Mouse (Mus musculus): ENCODE data around the gene Dnmt3a. TPM values are rescaled to one million over a fixed set of nuclear protein-coding genes. Genes with fewer than 3 reads are reported as not detected.

Gene Dnmt3a
- polyA plus RNA-seq, 1 experiment from 2014 or later: 114 TPM

GRCm38 (mm10) chr12:3897057-3897545, 91.3 kb downstream of the Dnmt3a start:
- no peak for ATAC-seq (ENCODE audit: insufficient number of reproducible peaks, low FRiP score, low TSS enrichment, low read depth)
- Histone ChIP-seq H3K36me3 (peaks cover 73% of the 10 kb centered on the region), H3K9me3 (replicated peaks) (no peaks in the 10 kb centered on the region), H3K4me1 (peaks cover 19% of the 10 kb centered on the region), H3K27me3 (no peaks in the 10 kb centered on the region), H3K9ac (no peak overlapping the region), H3K4me3 (replicated peaks) (no peak overlapping the region), H3K4me2 (replicated peaks) (no peak overlapping the region), H3K27ac (replicated peaks) (no peak overlapping the region)
- WGBS: 93% methylated on average over 9 of the region's 9 CpGs

- 85% methylated on average over 2 of the region's 2 CpGs for WGBS
- H3K4me2 ChIP-seq (replicated peaks): no peak overlapping the region
- H3K9me3 ChIP-seq (replicated peaks): no peaks in the 10 kb centered on the region
- H3K4me1 ChIP-seq: 0 out of 2 replicates have a peak, but pooled peaks cover 3% of the 10 kb centered on the region
- H3K27ac ChIP-seq (replicated peaks): no peak overlapping the region
- no peak overlapping the region for H3K4me3 ChIP-seq (replicated peaks)
- no peak overlapping the region for H3K9ac ChIP-seq
- ATAC-seq (ENCODE audit: insufficient number of reproducible peaks, low FRiP score, low TSS enrichment, low read depth): no peak
- H3K27me3 ChIP-seq: no peaks in the 10 kb centered on the region
- H3K36me3 ChIP-seq: peaks cover 88% of the 10 kb centered on the region
Observed at GRCm38 (mm10) chr12:3898811-3899210, 93.0 kb downstream of the Dnmt3a start.

GRCm38 (mm10) chr12:3905436-3905835, 99.6 kb downstream of the Dnmt3a start:
- no peak overlapping the region for H3K4me3 ChIP-seq (replicated peaks)
- H3K9ac ChIP-seq: no peak overlapping the region
- H3K4me1 ChIP-seq: no peaks in the 10 kb centered on the region
- H3K9me3 ChIP-seq (replicated peaks): no peaks in the 10 kb centered on the region
- WGBS: 91% methylated on average over 9 of the region's 9 CpGs
- no peak for ATAC-seq (ENCODE audit: insufficient number of reproducible peaks, low FRiP score, low TSS enrichment, low read depth)
- H3K27me3 ChIP-seq: no peaks in the 10 kb centered on the region
- H3K4me2 ChIP-seq (replicated peaks): no peak overlapping the region
- peaks cover 87% of the 10 kb centered on the region for H3K36me3 ChIP-seq
- no peak overlapping the region for H3K27ac ChIP-seq (replicated peaks)

- Histone ChIP-seq H3K9ac (no peak overlapping the region), H3K27ac (replicated peaks) (no peak overlapping the region), H3K4me2 (replicated peaks) (no peak overlapping the region), H3K9me3 (replicated peaks) (no peaks in the 10 kb centered on the region), H3K4me1 (no peaks in the 10 kb centered on the region), H3K4me3 (replicated peaks) (no peak overlapping the region), H3K27me3 (no peaks in the 10 kb centered on the region), H3K36me3 (peaks cover 87% of the 10 kb centered on the region)
- ATAC-seq (ENCODE audit: insufficient number of reproducible peaks, low FRiP score, low TSS enrichment, low read depth): no peak
Observed at GRCm38 (mm10) chr12:3906308-3906707, 100.5 kb downstream of the Dnmt3a start.

- H3K9ac ChIP-seq: no peak overlapping the region
- H3K36me3 ChIP-seq: peaks cover 83% of the 10 kb centered on the region
- H3K9me3 ChIP-seq (replicated peaks): no peaks in the 10 kb centered on the region
- no peaks in the 10 kb centered on the region for H3K27me3 ChIP-seq
- ATAC-seq (ENCODE audit: insufficient number of reproducible peaks, low FRiP score, low TSS enrichment, low read depth): no peak
- H3K27ac ChIP-seq (replicated peaks): no peak overlapping the region
- WGBS: 89% methylated on average over 4 of the region's 4 CpGs
- H3K4me2 ChIP-seq (replicated peaks): no peak overlapping the region
- H3K4me1 ChIP-seq: no peaks in the 10 kb centered on the region
- H3K4me3 ChIP-seq (replicated peaks): no peak overlapping the region
Observed at GRCm38 (mm10) chr12:3907008-3907407, 101.2 kb downstream of the Dnmt3a start.

GRCm38 (mm10) chr12:3907418-3907817, 101.6 kb downstream of the Dnmt3a start:
- Histone ChIP-seq H3K4me1 (no peaks in the 10 kb centered on the region), H3K27ac (replicated peaks) (no peak overlapping the region), H3K4me2 (replicated peaks) (no peak overlapping the region), H3K36me3 (peaks cover 79% of the 10 kb centered on the region), H3K4me3 (replicated peaks) (no peak overlapping the region), H3K27me3 (no peaks in the 10 kb centered on the region), H3K9me3 (replicated peaks) (no peaks in the 10 kb centered on the region), H3K9ac (no peak overlapping the region)
- no peak for ATAC-seq (ENCODE audit: insufficient number of reproducible peaks, low FRiP score, low TSS enrichment, low read depth)
- 82% methylated on average over 13 of the region's 13 CpGs for WGBS

- 76% methylated on average over 10 of the region's 10 CpGs for WGBS
- no peaks in the 10 kb centered on the region for H3K27me3 ChIP-seq
- H3K4me3 ChIP-seq (replicated peaks): no peak overlapping the region
- no peak; the same call in 1 of the 2 replicates for ATAC-seq (ENCODE audit: insufficient number of reproducible peaks, low FRiP score, low TSS enrichment, low read depth)
- no peaks in the 10 kb centered on the region for H3K9me3 ChIP-seq (replicated peaks)
- peaks cover 62% of the 10 kb centered on the region for H3K36me3 ChIP-seq
- H3K4me1 ChIP-seq: peaks cover 5% of the 10 kb centered on the region; the same call in 1 of the 2 replicates
- H3K9ac ChIP-seq: no peak overlapping the region
- no peak overlapping the region for H3K4me2 ChIP-seq (replicated peaks)
- no peak overlapping the region for H3K27ac ChIP-seq (replicated peaks)
Observed at GRCm38 (mm10) chr12:3910466-3911093, 104.8 kb downstream of the Dnmt3a start.

GRCm38 (mm10) chr12:3911831-3912348, 106.1 kb downstream of the Dnmt3a start:
- Histone ChIP-seq H3K9ac (no peak overlapping the region), H3K9me3 (replicated peaks) (no peaks in the 10 kb centered on the region), H3K36me3 (peaks cover 49% of the 10 kb centered on the region), H3K4me1 (peaks cover 5% of the 10 kb centered on the region; the same call in 1 of the 2 replicates), H3K27me3 (no peaks in the 10 kb centered on the region), H3K4me3 (replicated peaks) (no peak overlapping the region), H3K4me2 (replicated peaks) (no peak overlapping the region), H3K27ac (replicated peaks) (0 out of 2 replicates have a peak overlapping the region, but pooled peaks have one; percentile 1)
- no peak for ATAC-seq (ENCODE audit: insufficient number of reproducible peaks, low FRiP score, low TSS enrichment, low read depth)
- 90% methylated on average over 7 of the region's 7 CpGs for WGBS

GRCm38 (mm10) chr12:3915852-3916251, 110.0 kb downstream of the Dnmt3a start:
- Histone ChIP-seq H3K9me3 (replicated peaks) (no peaks in the 10 kb centered on the region), H3K4me2 (replicated peaks) (no peak overlapping the region), H3K36me3 (peaks cover 14% of the 10 kb centered on the region; the same call in 1 of the 2 replicates), H3K4me1 (peaks cover 17% of the 10 kb centered on the region; the same call in 1 of the 2 replicates), H3K27ac (replicated peaks) (no peak overlapping the region), H3K9ac (no peak overlapping the region), H3K27me3 (no peaks in the 10 kb centered on the region), H3K4me3 (replicated peaks) (no peak overlapping the region)
- WGBS: 84% methylated on average over 3 of the region's 3 CpGs
- no peak for ATAC-seq (ENCODE audit: insufficient number of reproducible peaks, low FRiP score, low TSS enrichment, low read depth)

GRCm38 (mm10) chr12:3917668-3918341, 112.0 kb downstream of the Dnmt3a start:
- H3K4me3 ChIP-seq (replicated peaks): no peak overlapping the region
- no peak overlapping the region for H3K4me2 ChIP-seq (replicated peaks)
- 0 out of 2 replicates have a peak, but pooled peaks cover 7% of the 10 kb centered on the region for H3K36me3 ChIP-seq
- peak; percentile 60 for ATAC-seq (ENCODE audit: insufficient number of reproducible peaks, low FRiP score, low TSS enrichment, low read depth)
- no peak overlapping the region for H3K27ac ChIP-seq (replicated peaks)
- peaks cover 17% of the 10 kb centered on the region; the same call in 1 of the 2 replicates for H3K4me1 ChIP-seq
- WGBS: 23% methylated on average over 14 of the region's 14 CpGs
- H3K9me3 ChIP-seq (replicated peaks): no peaks in the 10 kb centered on the region
- no peak overlapping the region for H3K9ac ChIP-seq
- H3K27me3 ChIP-seq: no peaks in the 10 kb centered on the region

- ATAC-seq (ENCODE audit: insufficient number of reproducible peaks, low FRiP score, low TSS enrichment, low read depth): no peak
- no peaks in the 10 kb centered on the region for H3K9me3 ChIP-seq (replicated peaks)
- no peak overlapping the region for H3K4me2 ChIP-seq (replicated peaks)
- H3K27me3 ChIP-seq: no peaks in the 10 kb centered on the region
- WGBS: 73% methylated on average over 3 of the region's 3 CpGs
- peaks cover 16% of the 10 kb centered on the region; the same call in 1 of the 2 replicates for H3K4me1 ChIP-seq
- 0 out of 2 replicates have a peak, but pooled peaks cover 7% of the 10 kb centered on the region for H3K36me3 ChIP-seq
- no peak overlapping the region for H3K4me3 ChIP-seq (replicated peaks)
- no peak overlapping the region for H3K9ac ChIP-seq
- H3K27ac ChIP-seq (replicated peaks): no peak overlapping the region
Observed at GRCm38 (mm10) chr12:3918577-3918976, 112.8 kb downstream of the Dnmt3a start.
